Mouse (Mus musculus) heart, embryonic 15.5 days (tissue): ENCODE data around the gene St6gal1. TPM values are rescaled to one million over a fixed set of nuclear protein-coding genes. Genes with fewer than 3 reads are reported as not detected.

Experiments
- ATAC-seq: fragments of 200-750 bp; cut with Nextera tagmentation; replicated peaks from 2 replicates; pipeline ENCODE4 v1.8.0; 2017; ENCODE audit warnings: low read depth, moderate TSS enrichment; ENCODE audit not compliant: insufficient number of reproducible peaks, insufficient read depth, low FRiP score
- H3K27ac ChIP-seq: fragments of 300-500 bp; sonication (generic); 2 replicates; pipeline ENCODE4 v1.5.1; 2015; ENCODE audit warnings: mild to moderate bottlenecking, inconsistent platforms
- H3K27me3 ChIP-seq: fragments of 300-500 bp; sonication (generic); 2 replicates; pipeline ENCODE4 v1.6.1; 2015; ENCODE audit warnings: inconsistent platforms
- H3K36me3 ChIP-seq: fragments of 300-500 bp; sonication (generic); 2 replicates; pipeline ENCODE4 v1.6.1; 2015; ENCODE audit warnings: mild to moderate bottlenecking, inconsistent platforms
- H3K4me1 ChIP-seq: fragments of 300-500 bp; sonication (generic); replicated peaks from 2 replicates; pipeline ENCODE4 v1.6.1; 2015; ENCODE audit warnings: inconsistent platforms
- H3K4me2 ChIP-seq: fragments of 300-500 bp; sonication (generic); 2 replicates; pipeline ENCODE4 v1.6.1; 2015; ENCODE audit warnings: inconsistent platforms, mild to moderate bottlenecking, moderate library complexity
- H3K4me3 ChIP-seq: fragments of 300-500 bp; sonication (generic); 2 replicates; pipeline ENCODE4 v1.5.1; 2015; ENCODE audit warnings: mild to moderate bottlenecking, inconsistent platforms
- H3K9ac ChIP-seq: fragments of 300-500 bp; sonication (generic); 2 replicates; pipeline ENCODE4 v1.6.1; 2015; ENCODE audit warnings: mild to moderate bottlenecking, inconsistent platforms
- H3K9me3 ChIP-seq: fragments of 300-500 bp; sonication (generic); replicated peaks from 2 replicates; pipeline ENCODE4 v1.6.1; 2016; ENCODE audit warnings: inconsistent platforms
- WGBS: fragments of 180-500 bp; shearing (Covaris S2); methylation state at CpG from one replicate; pipeline ENCODE4 v1.1.7; 2015; ENCODE audit warnings: mixed read lengths; 5-methylcytosine and 5-hydroxymethylcytosine counted together
- polyA plus RNA-seq: library from polyadenylated mRNA; unstranded; fragments of >200 nt; fragmentation: Nextera tagmentation; extraction: Ambion mirVana; gene quantifications from 2 replicates; pipeline ENCODE4 v1.2.1, GENCODE M21; 2015

St6gal1 gene
- polyA plus RNA-seq, 1 experiment from 2014 or later: 14.8 TPM

GRCm38 (mm10) chr16:23234557-23234956, 10.0 kb downstream of the St6gal1 start:
- H3K9ac ChIP-seq: no peak overlapping the region
- 83% methylated on average over 5 of the region's 5 CpGs for WGBS
- no peak overlapping the region for H3K27ac ChIP-seq
- H3K4me1 ChIP-seq: peaks cover 64% of the 10 kb centered on the region
- H3K27me3 ChIP-seq: peaks cover 9% of the 10 kb centered on the region; the same call in 1 of the 2 replicates
- H3K36me3 ChIP-seq: no peaks in the 10 kb centered on the region
- no peak overlapping the region for H3K4me2 ChIP-seq
- H3K9me3 ChIP-seq: no peaks in the 10 kb centered on the region
- no peak for ATAC-seq
- no peak overlapping the region for H3K4me3 ChIP-seq

GRCm38 (mm10) chr16:23235173-23235694, 10.7 kb downstream of the St6gal1 start:
- H3K27me3 ChIP-seq: peaks cover 9% of the 10 kb centered on the region; the same call in 1 of the 2 replicates
- no peaks in the 10 kb centered on the region for H3K9me3 ChIP-seq
- no peak overlapping the region for H3K4me2 ChIP-seq
- ATAC-seq: no peak
- H3K4me3 ChIP-seq: no peak overlapping the region
- H3K27ac ChIP-seq: no peak overlapping the region
- no peak overlapping the region for H3K9ac ChIP-seq
- H3K36me3 ChIP-seq: no peaks in the 10 kb centered on the region
- peaks cover 65% of the 10 kb centered on the region for H3K4me1 ChIP-seq
- WGBS: 81% methylated on average over 7 of the region's 7 CpGs

GRCm38 (mm10) chr16:23239583-23239982, 15.0 kb downstream of the St6gal1 start:
- H3K27me3 ChIP-seq: peaks cover 16% of the 10 kb centered on the region

GRCm38 (mm10) chr16:23240049-23240949, 15.8 kb downstream of the St6gal1 start:
- peaks cover 21% of the 10 kb centered on the region for H3K27me3 ChIP-seq
- ATAC-seq: peak; percentile 65
- peaks cover 46% of the 10 kb centered on the region for H3K4me1 ChIP-seq
- H3K4me2 ChIP-seq: peak overlapping the region; percentile 35
- no peak overlapping the region for H3K4me3 ChIP-seq
- 38% methylated on average over 13 of the region's 13 CpGs for WGBS
- no peak overlapping the region for H3K9ac ChIP-seq
- peak overlapping the region; percentile 84 for H3K27ac ChIP-seq
- H3K36me3 ChIP-seq: no peaks in the 10 kb centered on the region
- H3K9me3 ChIP-seq: no peaks in the 10 kb centered on the region

More at GRCm38 (mm10) chr16:23239583-23239982, 15.0 kb downstream of the St6gal1 start:
- Histone ChIP-seq H3K9me3 (no peaks in the 10 kb centered on the region), H3K36me3 (no peaks in the 10 kb centered on the region), H3K9ac (no peak overlapping the region), H3K4me2 (no peak overlapping the region), H3K4me3 (no peak overlapping the region), H3K27ac (peak overlapping the region; percentile 84), H3K4me1 (peaks cover 46% of the 10 kb centered on the region)
- 22% methylated on average over 6 of the region's 6 CpGs for WGBS
- ATAC-seq: peak; percentile 89

- H3K4me1 ChIP-seq: peaks cover 46% of the 10 kb centered on the region
- 58% methylated on average over 5 of the region's 5 CpGs for WGBS
- peaks cover 17% of the 10 kb centered on the region for H3K27me3 ChIP-seq
- ATAC-seq: no peak
- no peaks in the 10 kb centered on the region for H3K36me3 ChIP-seq
- no peak overlapping the region for H3K9ac ChIP-seq
- H3K4me3 ChIP-seq: no peak overlapping the region
- H3K9me3 ChIP-seq: no peaks in the 10 kb centered on the region
- H3K4me2 ChIP-seq: peak overlapping the region; percentile 35
- H3K27ac ChIP-seq: peak overlapping the region; percentile 84
Observed at GRCm38 (mm10) chr16:23240950-23241259, 16.4 kb downstream of the St6gal1 start.

- H3K4me3 ChIP-seq: no peak overlapping the region
- H3K4me2 ChIP-seq: no peak overlapping the region
- H3K9ac ChIP-seq: no peak overlapping the region
- 88% methylated on average over 5 of the region's 5 CpGs for WGBS
- H3K9me3 ChIP-seq: no peaks in the 10 kb centered on the region
- no peak overlapping the region for H3K27ac ChIP-seq
- H3K27me3 ChIP-seq: peaks cover 14% of the 10 kb centered on the region; the same call in 1 of the 2 replicates
- no peak for ATAC-seq
- H3K36me3 ChIP-seq: no peaks in the 10 kb centered on the region
- peaks cover 23% of the 10 kb centered on the region for H3K4me1 ChIP-seq
Observed at GRCm38 (mm10) chr16:23243726-23244425, 19.3 kb downstream of the St6gal1 start.

- Histone ChIP-seq H3K4me3 (no peak overlapping the region), H3K27me3 (peaks cover 14% of the 10 kb centered on the region; the same call in 1 of the 2 replicates), H3K4me2 (no peak overlapping the region), H3K9me3 (no peaks in the 10 kb centered on the region), H3K36me3 (no peaks in the 10 kb centered on the region), H3K4me1 (peaks cover 25% of the 10 kb centered on the region), H3K27ac (no peak overlapping the region), H3K9ac (no peak overlapping the region)
- WGBS: 92% methylated on average over 7 of the region's 7 CpGs
- no peak for ATAC-seq
Observed at GRCm38 (mm10) chr16:23244486-23244885, 19.9 kb downstream of the St6gal1 start.

- ATAC-seq: no peak
- no peak overlapping the region for H3K4me2 ChIP-seq
- H3K27me3 ChIP-seq: peaks cover 28% of the 10 kb centered on the region
- 51% methylated on average over 4 of the region's 4 CpGs for WGBS
- peaks cover 23% of the 10 kb centered on the region for H3K4me1 ChIP-seq
- H3K9me3 ChIP-seq: no peaks in the 10 kb centered on the region
- H3K4me3 ChIP-seq: no peak overlapping the region
- H3K27ac ChIP-seq: no peak overlapping the region
- H3K36me3 ChIP-seq: no peaks in the 10 kb centered on the region
- no peak overlapping the region for H3K9ac ChIP-seq
Observed at GRCm38 (mm10) chr16:23249285-23249684, 24.7 kb downstream of the St6gal1 start.

- H3K36me3 ChIP-seq: no peaks in the 10 kb centered on the region
- peaks cover 23% of the 10 kb centered on the region for H3K4me1 ChIP-seq
- no peak overlapping the region for H3K9ac ChIP-seq
- no peak overlapping the region for H3K27ac ChIP-seq
- no peak overlapping the region for H3K4me3 ChIP-seq
- H3K4me2 ChIP-seq: no peak overlapping the region
- H3K9me3 ChIP-seq: no peaks in the 10 kb centered on the region
- WGBS: 48% methylated on average over 6 of the region's 6 CpGs
- H3K27me3 ChIP-seq: peaks cover 28% of the 10 kb centered on the region
- ATAC-seq: no peak
Observed at GRCm38 (mm10) chr16:23249762-23250161, 25.2 kb downstream of the St6gal1 start.

- ATAC-seq: no peak
- Histone ChIP-seq H3K27me3 (peaks cover 24% of the 10 kb centered on the region), H3K9me3 (no peaks in the 10 kb centered on the region), H3K4me3 (no peak overlapping the region), H3K4me1 (peaks cover 23% of the 10 kb centered on the region), H3K4me2 (no peak overlapping the region), H3K36me3 (no peaks in the 10 kb centered on the region), H3K9ac (no peak overlapping the region), H3K27ac (no peak overlapping the region)
- WGBS: 53% methylated on average over 15 of the region's 15 CpGs
Observed at GRCm38 (mm10) chr16:23250556-23251444, 26.3 kb downstream of the St6gal1 start.

GRCm38 (mm10) chr16:23251445-23251773, 26.9 kb downstream of the St6gal1 start:
- Histone ChIP-seq H3K27me3 (peaks cover 30% of the 10 kb centered on the region), H3K27ac (no peak overlapping the region), H3K4me2 (no peak overlapping the region)

More at GRCm38 (mm10) chr16:23251445-23251773, 26.9 kb downstream of the St6gal1 start:
- Histone ChIP-seq H3K4me3 (no peak overlapping the region), H3K9ac (no peak overlapping the region), H3K36me3 (no peaks in the 10 kb centered on the region), H3K4me1 (peaks cover 23% of the 10 kb centered on the region), H3K9me3 (no peaks in the 10 kb centered on the region)
- no peak for ATAC-seq
- 74% methylated on average over 2 of the region's 2 CpGs for whole genome bisulfite sequencing
